Mouse (Mus musculus): Measurements from ENCODE around the gene Frmd6.

The Frmd6 gene

GRCm38 (mm10) chr12:70824729-70825650 is at the start of gene Frmd6:
Gene Frmd6, plus strand, starts transcription at chr12:70825514.
- in situ Hi-C loops (cut with MboI, MseI) = loop anchor here in 1 of 2 experiments (10.0 kb wide), 1 partner anchor 1480 kb away; no protein-coding TSS in a partner anchor

GRCm38 (mm10) chr12:70775609-70776008 is 49.7 kb upstream of the Frmd6 start:
- in situ Hi-C loops (cut with MboI, MseI) = no loop called here

GRCm38 (mm10) chr12:70776683-70777082 is 48.6 kb upstream of the Frmd6 start:
- in situ Hi-C loops (cut with MboI, MseI) = no loop called here

GRCm38 (mm10) chr12:70777466-70777865 is 47.8 kb upstream of the Frmd6 start:
- in situ Hi-C loops (cut with MboI, MseI) = no loop called here

GRCm38 (mm10) chr12:70777866-70778265 is 47.4 kb upstream of the Frmd6 start:
- in situ Hi-C loops (cut with MboI, MseI) = no loop called here

- in situ Hi-C loops (cut with MboI, MseI) = no loop called here
Measured at GRCm38 (mm10) chr12:70778271-70778670, 47.0 kb upstream of the Frmd6 start.

- in situ Hi-C loops (cut with MboI, MseI) = no loop called here
Measured at GRCm38 (mm10) chr12:70778724-70779123, 46.6 kb upstream of the Frmd6 start.

GRCm38 (mm10) chr12:70783049-70783448 is 42.3 kb upstream of the Frmd6 start:
- in situ Hi-C loops (cut with MboI, MseI) = no loop called here

- in situ Hi-C loops (cut with MboI, MseI) = no loop called here
Measured at GRCm38 (mm10) chr12:70783475-70784239, 41.7 kb upstream of the Frmd6 start.

GRCm38 (mm10) chr12:70784240-70784705 is 41.0 kb upstream of the Frmd6 start:
- in situ Hi-C loops (cut with MboI, MseI) = no loop called here

GRCm38 (mm10) chr12:70789341-70789740 is 36.0 kb upstream of the Frmd6 start:
- in situ Hi-C loops (cut with MboI, MseI) = no loop called here

- in situ Hi-C loops (cut with MboI, MseI) = no loop called here
Measured at GRCm38 (mm10) chr12:70793291-70793690, 32.0 kb upstream of the Frmd6 start.

GRCm38 (mm10) chr12:70794543-70795388 is 30.5 kb upstream of the Frmd6 start:
- in situ Hi-C loops (cut with MboI, MseI) = no loop called here

- in situ Hi-C loops (cut with MboI, MseI) = no loop called here
Measured at GRCm38 (mm10) chr12:70795389-70795711, 30.0 kb upstream of the Frmd6 start.

GRCm38 (mm10) chr12:70798496-70798895 is 26.8 kb upstream of the Frmd6 start:
- in situ Hi-C loops (cut with MboI, MseI) = no loop called here

GRCm38 (mm10) chr12:70799231-70800002 is 25.9 kb upstream of the Frmd6 start:
- in situ Hi-C loops (cut with MboI, MseI) = no loop called here

GRCm38 (mm10) chr12:70800086-70800485 is 25.2 kb upstream of the Frmd6 start:
- in situ Hi-C loops (cut with MboI, MseI) = no loop called here

GRCm38 (mm10) chr12:70801361-70801760 is 24.0 kb upstream of the Frmd6 start:
- in situ Hi-C loops (cut with MboI, MseI) = no loop called here

GRCm38 (mm10) chr12:70803494-70803893 is 21.8 kb upstream of the Frmd6 start:
- in situ Hi-C loops (cut with MboI, MseI) = no loop called here

GRCm38 (mm10) chr12:70804989-70805388 is 20.3 kb upstream of the Frmd6 start:
- in situ Hi-C loops (cut with MboI, MseI) = no loop called here

- in situ Hi-C loops (cut with MboI, MseI) = no loop called here
Measured at GRCm38 (mm10) chr12:70807543-70807942, 17.8 kb upstream of the Frmd6 start.
